Mouse (Mus musculus) limb, embryonic 10.5 days (tissue): ENCODE measurements around the gene Mindy4b-ps. TPM values are rescaled to one million over a fixed set of nuclear protein-coding genes. Genes with fewer than 3 reads are reported as not detected.

Experiments
- DNase-seq: peaks from one replicate; pipeline ENCODE4 v3.0.0-alpha.2; 2017; ENCODE audit warnings: low spot score
- H3K27ac ChIP-seq: fragments of 300-500 bp; sonication (generic); 2 replicates; pipeline ENCODE4 v1.5.1; 2016; ENCODE audit warnings: mild to moderate bottlenecking
- H3K27me3 ChIP-seq: fragments of 300-500 bp; sonication (generic); 2 replicates; pipeline ENCODE4 v1.6.1; 2016; ENCODE audit warnings: low read depth, mild to moderate bottlenecking; ENCODE audit not compliant: poor library complexity, severe bottlenecking
- H3K36me3 ChIP-seq: fragments of 300-500 bp; sonication (generic); 2 replicates; pipeline ENCODE4 v1.6.1; 2016; ENCODE audit warnings: mild to moderate bottlenecking, moderate library complexity
- H3K4me1 ChIP-seq: fragments of 300-500 bp; sonication (generic); 2 replicates; pipeline ENCODE4 v1.6.1; 2016
- H3K4me3 ChIP-seq: fragments of 300-500 bp; sonication (generic); 2 replicates; pipeline ENCODE4 v1.5.1; 2016; ENCODE audit warnings: mild to moderate bottlenecking, moderate library complexity
- H3K9me3 ChIP-seq: fragments of 300-500 bp; sonication (generic); replicated peaks from 2 replicates; pipeline ENCODE4 v1.6.1; 2016; ENCODE audit warnings: mild to moderate bottlenecking
- WGBS: fragments of 180-500 bp; shearing (Covaris S2); methylation state at CpG from one replicate; pipeline ENCODE4 v1.1.7; 2016; 5-methylcytosine and 5-hydroxymethylcytosine counted together
- polyA plus RNA-seq: library from polyadenylated mRNA; unstranded; fragments of >200 nt; fragmentation: Nextera tagmentation; extraction: Ambion mirVana; gene quantifications from 2 replicates; pipeline ENCODE4 v1.2.1, GENCODE M21; 2016

Mindy4b-ps gene
- polyA plus RNA-seq, 1 experiment from 2014 or later = not detected

GRCm38 (mm10) chr3:58755769-58756168, 66.3 kb downstream of the Mindy4b-ps start:
- WGBS = 85% methylated on average over 1 of the region's 1 CpGs
- H3K27ac ChIP-seq = no peak overlapping the region
- no peak for DNase-seq
- H3K36me3 ChIP-seq = no peaks in the 10 kb centered on the region
- H3K27me3 ChIP-seq = no peaks in the 10 kb centered on the region
- H3K4me1 ChIP-seq = no peaks in the 10 kb centered on the region
- H3K9me3 ChIP-seq = no peaks in the 10 kb centered on the region
- no peak overlapping the region for H3K4me3 ChIP-seq

- Histone ChIP-seq H3K9me3 (no peaks in the 10 kb centered on the region), H3K27ac (no peak overlapping the region)
- WGBS = 85% methylated on average over 3 of the region's 3 CpGs
These were observed 67.8 kb downstream of the Mindy4b-ps start for GRCm38 (mm10) chr3:58754361-58754760.

GRCm38 (mm10) chr3:58751818-58752620, 70.1 kb downstream of the Mindy4b-ps start:
- Histone ChIP-seq H3K27ac (no peak overlapping the region), H3K4me3 (no peak overlapping the region), H3K27me3 (no peaks in the 10 kb centered on the region), H3K4me1 (no peaks in the 10 kb centered on the region), H3K36me3 (no peaks in the 10 kb centered on the region), H3K9me3 (no peaks in the 10 kb centered on the region)
- WGBS = 77% methylated on average over 8 of the region's 8 CpGs
- DNase-seq = no peak

More at GRCm38 (mm10) chr3:58754361-58754760, 67.8 kb downstream of the Mindy4b-ps start:
- Histone ChIP-seq H3K36me3 (no peaks in the 10 kb centered on the region), H3K4me3 (no peak overlapping the region), H3K4me1 (no peaks in the 10 kb centered on the region), H3K27me3 (no peaks in the 10 kb centered on the region)
- DNase-seq = no peak

GRCm38 (mm10) chr3:58748724-58749123, 73.4 kb downstream of the Mindy4b-ps start:
- no peak for DNase-seq
- no peak overlapping the region for H3K27ac ChIP-seq
- no peak overlapping the region for H3K4me3 ChIP-seq
- no peaks in the 10 kb centered on the region for H3K9me3 ChIP-seq
- H3K27me3 ChIP-seq = no peaks in the 10 kb centered on the region
- no peaks in the 10 kb centered on the region for H3K4me1 ChIP-seq
- H3K36me3 ChIP-seq = no peaks in the 10 kb centered on the region

- Histone ChIP-seq H3K36me3 (no peaks in the 10 kb centered on the region), H3K4me1 (no peaks in the 10 kb centered on the region), H3K4me3 (no peak overlapping the region), H3K27ac (no peak overlapping the region), H3K9me3 (no peaks in the 10 kb centered on the region), H3K27me3 (no peaks in the 10 kb centered on the region)
- WGBS = 97% methylated on average over 1 of the region's 1 CpGs
- DNase-seq = no peak
These were observed 74.2 kb downstream of the Mindy4b-ps start for GRCm38 (mm10) chr3:58747924-58748323.

GRCm38 (mm10) chr3:58739536-58739935, 82.6 kb downstream of the Mindy4b-ps start:
- H3K4me1 ChIP-seq = peaks cover 7% of the 10 kb centered on the region
- no peak for DNase-seq
- no peaks in the 10 kb centered on the region for H3K27me3 ChIP-seq
- no peak overlapping the region for H3K27ac ChIP-seq
- H3K36me3 ChIP-seq = no peaks in the 10 kb centered on the region
- no peak overlapping the region for H3K4me3 ChIP-seq
- WGBS = 67% methylated on average over 2 of the region's 2 CpGs
- H3K9me3 ChIP-seq = no peaks in the 10 kb centered on the region

Other genes starting within 250 kb of the Mindy4b-ps start
- 14.9 and 15.5 TPM in 2 replicates for gene Selenot, start 245.7 kb downstream of the Mindy4b-ps start, polyA plus RNA-seq
- not detected in 2 replicates for gene Erich6, start 185.1 kb downstream of the Mindy4b-ps start, polyA plus RNA-seq
- 2.0 and 2.2 TPM in 2 replicates for gene Siah2, start 129.9 kb downstream of the Mindy4b-ps start, polyA plus RNA-seq
- 0.10 TPM in 1 of 2 replicates, not detected in the other for gene Clrn1, start 63.0 kb upstream of the Mindy4b-ps start, polyA plus RNA-seq
- 0.77 and 1.0 TPM in 2 replicates for gene Med12l, start 183.5 kb upstream of the Mindy4b-ps start, polyA plus RNA-seq